Mouse (Mus musculus): Measurements from ENCODE around the gene Nutf2. TPM values are rescaled to one million over a fixed set of nuclear protein-coding genes. Genes with fewer than 3 reads are reported as not detected.

The Nutf2 gene
- polyA plus RNA-seq, 1 experiment: 14.5 TPM

- DNase-seq (ENCODE audit: low read depth in 1 of 2, low spot score in 2 of 2): no peak
- TF ChIP-seq POLR2A (IDR thresholded peaks at IDR 0.05; ENCODE audit: low read depth, low read length) (no peak), CTCF (IDR thresholded peaks at IDR 0.05; ENCODE audit: extremely low read depth, insufficient read depth, insufficient read length, insufficient replicate concordance) (no peak)
- H3K4me1 ChIP-seq (ENCODE audit: control insufficient read depth, insufficient read depth, insufficient read length): no peaks in the 10 kb centered on the region; the same call in 1 of the 2 replicates
- H3K27ac ChIP-seq (ENCODE audit: insufficient read depth, low read length): no peak overlapping the region
- no peak overlapping the region for H3K4me3 ChIP-seq (ENCODE audit: extremely low read depth, insufficient read depth, insufficient read length)
- 93% methylated on average over 3 of the region's 3 CpGs for WGBS
- peaks cover 4% of the 10 kb centered on the region for H3K36me3 ChIP-seq (ENCODE audit: control insufficient read depth, insufficient read depth, low read length)
- H3K27me3 ChIP-seq (ENCODE audit: control insufficient read depth, insufficient read depth, low read length): no peaks in the 10 kb centered on the region
Measured at GRCm38 (mm10) chr8:105925123-105925522, 64.7 kb downstream of the Nutf2 start.

Other genes starting within 250 kb of the Nutf2 start
- 22.1 and 24.5 TPM in 2 replicates for gene Ctcf, start 224.0 kb upstream of the Nutf2 start, polyA plus RNA-seq (2012; rRNA removed)
- 0.14 TPM in 1 of 2 replicates, not detected in the other for gene Agrp, start 223.2 kb upstream of the Nutf2 start, polyA plus RNA-seq (2012; rRNA removed)
- gene Carmil2, start 174.3 kb upstream of the Nutf2 start, polyA plus RNA-seq (2012; rRNA removed): 62.1 and 72.2 TPM in 2 replicates
- gene Acd, start 159.5 kb upstream of the Nutf2 start, polyA plus RNA-seq (2012; rRNA removed): 47.3 and 62.1 TPM in 2 replicates
- gene Pard6a, start 159.4 kb upstream of the Nutf2 start, polyA plus RNA-seq (2012; rRNA removed): 8.7 and 12.1 TPM in 2 replicates
- not detected in 2 replicates for gene 4933405L10Rik, start 152.9 kb upstream of the Nutf2 start, polyA plus RNA-seq (2012; rRNA removed)
- 4.3 and 6.2 TPM in 2 replicates for gene Enkd1, start 152.4 kb upstream of the Nutf2 start, polyA plus RNA-seq (2012; rRNA removed)
- 2.3 and 2.4 TPM in 2 replicates for gene Gfod2, start 101.9 kb upstream of the Nutf2 start, polyA plus RNA-seq (2012; rRNA removed)
- 50.0 and 59.9 TPM in 2 replicates for gene Ranbp10, start 33.2 kb upstream of the Nutf2 start, polyA plus RNA-seq (2012; rRNA removed)
- 0.07 and 0.14 TPM in 2 replicates for gene Tsnaxip1, start 32.8 kb upstream of the Nutf2 start, polyA plus RNA-seq (2012; rRNA removed)
- gene Cenpt, start 7.3 kb upstream of the Nutf2 start, polyA plus RNA-seq (2012; rRNA removed): 14.2 and 16.4 TPM in 2 replicates
- 33.7 and 41.2 TPM in 2 replicates for gene Thap11, start 5.4 kb upstream of the Nutf2 start, polyA plus RNA-seq (2012; rRNA removed)
- 71.3 and 90.0 TPM in 2 replicates for gene Edc4, start 20.3 kb downstream of the Nutf2 start, polyA plus RNA-seq (2012; rRNA removed)
- 3.0 and 3.1 TPM in 2 replicates for gene Nrn1l, start 33.0 kb downstream of the Nutf2 start, polyA plus RNA-seq (2012; rRNA removed)
- gene Pskh1, start 39.9 kb downstream of the Nutf2 start, polyA plus RNA-seq (2012; rRNA removed): 24.3 and 30.3 TPM in 2 replicates
- gene Ctrl, start 73.3 kb downstream of the Nutf2 start, polyA plus RNA-seq (2012; rRNA removed): 4,893 and 4,931 TPM in 2 replicates
- gene Psmb10, start 77.9 kb downstream of the Nutf2 start, polyA plus RNA-seq (2012; rRNA removed): 228 and 357 TPM in 2 replicates
- 2.7 and 3.1 TPM in 2 replicates for gene Lcat, start 82.8 kb downstream of the Nutf2 start, polyA plus RNA-seq (2012; rRNA removed)
- 25.1 and 29.5 TPM in 2 replicates for gene Slc12a4, start 105.5 kb downstream of the Nutf2 start, polyA plus RNA-seq (2012; rRNA removed)
- gene Dpep3, start 118.8 kb downstream of the Nutf2 start, polyA plus RNA-seq (2012; rRNA removed): 0.20 and 0.48 TPM in 2 replicates
- gene Dus2, start 130.8 kb downstream of the Nutf2 start, polyA plus RNA-seq (2012; rRNA removed): 5.1 and 7.1 TPM in 2 replicates
- gene Dpep2nb, start 145.4 kb downstream of the Nutf2 start, polyA plus RNA-seq (2012; rRNA removed): not detected in 2 replicates
- gene Ddx28, start 151.3 kb downstream of the Nutf2 start, polyA plus RNA-seq (2012; rRNA removed): 6.6 and 9.5 TPM in 2 replicates
- gene Nfatc3, start 198.3 kb downstream of the Nutf2 start, polyA plus RNA-seq (2012; rRNA removed): 29.5 and 35.7 TPM in 2 replicates